In the genomic region with DNA sequence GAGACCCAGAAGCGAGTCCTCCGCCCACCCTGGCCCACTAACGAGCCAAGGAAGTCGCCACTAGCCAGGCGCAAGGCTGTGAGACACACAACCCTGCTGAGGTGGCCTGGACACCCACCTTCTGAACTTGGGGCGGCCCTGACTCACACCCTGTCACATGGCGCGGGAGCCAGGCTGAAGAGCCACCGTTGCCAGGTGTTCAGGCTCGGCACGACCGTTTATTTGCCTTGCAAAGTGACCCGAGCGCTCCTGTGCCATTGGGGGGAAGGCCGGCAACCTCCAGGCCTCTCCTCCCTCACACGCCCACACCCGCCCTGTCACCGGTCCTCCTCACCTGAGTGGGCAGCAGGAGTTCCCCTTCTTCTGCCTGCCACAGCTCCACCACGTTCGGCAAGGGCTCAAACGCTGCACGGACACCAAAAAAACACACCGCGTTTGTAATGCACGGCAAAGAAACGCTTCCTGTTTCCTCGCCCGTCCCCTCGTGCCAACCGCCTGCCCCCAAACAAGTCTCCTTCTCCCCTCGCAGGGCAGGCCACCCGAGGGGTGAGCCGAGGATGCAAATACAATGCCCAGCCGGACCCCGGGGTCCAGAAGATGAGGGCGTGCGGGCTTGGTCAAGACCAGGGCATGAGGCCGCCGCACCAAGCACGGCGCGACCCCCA, we compare ENCODE assay signal across 8 mouse cellular contexts. TPM values are rescaled to one million over a fixed set of nuclear protein-coding genes. Genes with fewer than 3 reads are reported as not detected.
A peak's percentile ranks its signal among the peaks of the same experiment; 100 is the strongest.
DNase-seq lines count a peak whose midpoint lies in the region; ATAC-seq and TF ChIP-seq lines count a peak whose summit lies in the region.

No protein-coding gene starts in this region.

- no peaks in the 10 kb centered on the region for H3K27me3 ChIP-seq in forebrain, embryonic 11.5 days (ENCODE audit: control insufficient read depth, insufficient read depth, low read length)
- H3K27me3 ChIP-seq in lung, postnatal 0 days (replicated peaks; ENCODE audit: insufficient read depth, low read length) = no peaks in the 10 kb centered on the region

- H3K4me3 ChIP-seq in brown adipose tissue, adult 24 weeks (ENCODE audit: insufficient read depth, low read depth, low read length) = peak overlapping the region; percentile 73
- peak overlapping the region; percentile 87 for H3K4me3 ChIP-seq in forebrain, embryonic 11.5 days (ENCODE audit: low read depth, low read length)
- H3K4me3 ChIP-seq in lung, postnatal 0 days (ENCODE audit: low read depth, low read length) = peak overlapping the region; percentile 95

- peaks cover 3% of the 10 kb centered on the region; the same call in 1 of the 2 replicates for H3K4me1 ChIP-seq in brown adipose tissue, adult 24 weeks (ENCODE audit: control insufficient read depth, insufficient read depth, insufficient read length, low read length)
- H3K4me1 ChIP-seq in forebrain, embryonic 11.5 days (replicated peaks; ENCODE audit: control insufficient read depth, insufficient read depth, low read length) = no peaks in the 10 kb centered on the region
- peaks cover 14% of the 10 kb centered on the region; the same call in 1 of the 2 replicates for H3K4me1 ChIP-seq in lung, postnatal 0 days (ENCODE audit: insufficient read depth, low read depth, low read length)

- no peak overlapping the region for H3K27ac ChIP-seq in brown adipose tissue, adult 24 weeks (replicated peaks; ENCODE audit: low read depth, low read length)
- peak overlapping the region; percentile 85 for H3K27ac ChIP-seq in forebrain, embryonic 11.5 days (ENCODE audit: low read depth, low read length)
- H3K27ac ChIP-seq in lung, postnatal 0 days (ENCODE audit: low read length) = peak overlapping the region; percentile 90

- DNase-seq in MEL-GATA-1-ER (ENCODE audit: extremely low read depth, low read depth) = peak; percentile 53
- peak; percentile 81 for DNase-seq in forebrain, embryonic 11.5 days (ENCODE audit: low spot score)
- DNase-seq in heart, postnatal 14 days = peak; percentile 41 to 51
- DNase-seq in kidney, postnatal 36 days = peak; percentile 63 to 72
- peak; percentile 84 for DNase-seq in lung, postnatal 0 days (ENCODE audit: low spot score)
- DNase-seq in urinary bladder, adult 2 months (ENCODE audit: low spot score) = peak; percentile 50

- ATAC-seq in forebrain, embryonic 11.5 days (replicated peaks; ENCODE audit: low FRiP score) = peak; percentile 7; the same call in 1 of the 2 replicates
- ATAC-seq in lung, postnatal 0 days = peak; percentile 61
- ATAC-seq in neutrophil, adult 5-6 weeks (ENCODE audit: extremely low read depth, insufficient number of reproducible peaks, low FRiP score, poor library complexity, severe bottlenecking) = peak; percentile 88

- WGBS in forebrain, embryonic 11.5 days = under 1% methylated on average over 42 of the region's 42 CpGs
- 2% methylated on average over 41 of the region's 42 CpGs for WGBS in lung, postnatal 0 days

- no peaks in the 10 kb centered on the region for H3K36me3 ChIP-seq in forebrain, embryonic 11.5 days (ENCODE audit: control insufficient read depth, insufficient read depth, low read length)
- H3K36me3 ChIP-seq in lung, postnatal 0 days (ENCODE audit: insufficient read depth, low read length) = no peaks in the 10 kb centered on the region

- H3K9ac ChIP-seq in forebrain, embryonic 11.5 days (ENCODE audit: low read length) = peak overlapping the region; percentile 97
- H3K9ac ChIP-seq in lung, postnatal 0 days (replicated peaks; ENCODE audit: low read depth) = peak overlapping the region; percentile 65

- no peak for TF ChIP-seq EP300 in lung, postnatal 0 days (IDR thresholded peaks at IDR 0.05)

- H3K9me3 ChIP-seq in forebrain, embryonic 11.5 days (ENCODE audit: control insufficient read depth, low read length) = no peaks in the 10 kb centered on the region
- H3K9me3 ChIP-seq in lung, postnatal 0 days (ENCODE audit: low read length) = no peaks in the 10 kb centered on the region

- peak overlapping the region; percentile 76 for H3K4me2 ChIP-seq in forebrain, embryonic 11.5 days (ENCODE audit: low read depth, low read length, severe bottlenecking)
- H3K4me2 ChIP-seq in lung, postnatal 0 days (replicated peaks; ENCODE audit: low read depth, low read length) = peak overlapping the region; percentile 96

- intact Hi-C loops in heart, postnatal 14 days (cut with DNase I) = loop anchor here (1.0 to 5.0 kb wide), 3 partner anchors 42 to 118 kb away; partner anchors contain the start of gene Mnd1

- no peak for TF ChIP-seq CTCF in lung, postnatal 0 days (IDR thresholded peaks at IDR 0.05)

RNA-seq across cellular contexts. Expression of gene Tmem131l, which starts 0.9 kb away (rescaled TPM):
- polyA plus RNA-seq in brown adipose tissue, adult 24 weeks (2012; ENCODE audit: insufficient read depth, insufficient read length, missing spikeins) = 8.4 and 9.8 TPM in 2 replicates
- polyA plus RNA-seq in forebrain, embryonic 11.5 days (2014; fragmentation: Nextera tagmentation; extraction: Ambion mirVana) = 96.0 and 99.2 TPM in 2 replicates
- total RNA-seq in heart, postnatal 14 days (2021) = 10 to 100 TPM; 31.4 to 33.6 TPM
- polyA plus RNA-seq in lung, postnatal 0 days (2015; fragmentation: Nextera tagmentation; extraction: Ambion mirVana) = 18.4 and 21.3 TPM in 2 replicates
- 161 and 162 TPM in 2 replicates for total RNA-seq in neutrophil, adult 5-6 weeks (2017)
- 21.4 and 23.7 TPM in 2 replicates for polyA plus RNA-seq in urinary bladder, adult 2 months (2012; rRNA removed)

Comparison
In these comparisons a context has a peak if more than half of its experiments do, and no peak if none do; other contexts are left out.
1. ATAC-seq: peak in every context shown above with its lines; median percentile 88 in neutrophil, adult 5-6 weeks; 61 in lung, postnatal 0 days; 7 in forebrain, embryonic 11.5 days.